Mouse (Mus musculus) hindbrain, postnatal 0 days (tissue): ENCODE measurements around the gene Serhl. TPM values are rescaled to one million over a fixed set of nuclear protein-coding genes. Genes with fewer than 3 reads are reported as not detected.
"Not testable (repeated sequence)": the region's sequence is repeated elsewhere in the genome, so short reads cannot be mapped to it uniquely, and the experiment has no call there.

Experiments
- ATAC-seq: fragments of 200-750 bp; cut with Nextera tagmentation; 2 replicates; pipeline ENCODE4 v1.8.0; 2017; ENCODE audit warnings: mild to moderate bottlenecking, moderate TSS enrichment, moderate library complexity
- DNase-seq: peaks from one replicate; pipeline ENCODE4 v3.0.0-alpha.2; 2015; ENCODE audit warnings: low spot score
- H3K27ac ChIP-seq: fragments of 300-500 bp; sonication (generic); 2 replicates; pipeline ENCODE4 v1.5.1; 2014; ENCODE audit warnings: mild to moderate bottlenecking
- H3K27me3 ChIP-seq: fragments of 300-500 bp; sonication (generic); 2 replicates; pipeline ENCODE4 v1.6.1; 2014; ENCODE audit warnings: low read length, mixed read lengths; ENCODE audit not compliant: insufficient read depth
- H3K36me3 ChIP-seq: fragments of 300-500 bp; sonication (generic); 2 replicates; pipeline ENCODE4 v1.6.1; 2014; ENCODE audit warnings: low read length, mixed read lengths; ENCODE audit not compliant: insufficient read depth
- H3K4me1 ChIP-seq: fragments of 300-500 bp; sonication (generic); 2 replicates; pipeline ENCODE4 v1.6.1; 2014; ENCODE audit warnings: antibody characterized with exemption, low read length, mixed read lengths; ENCODE audit not compliant: insufficient read depth
- H3K4me2 ChIP-seq: fragments of 300-500 bp; sonication (generic); 2 replicates; pipeline ENCODE4 v1.6.1; 2014; ENCODE audit warnings: low read depth, mild to moderate bottlenecking, low read length, moderate library complexity, mixed read lengths
- H3K4me3 ChIP-seq: fragments of 300-500 bp; sonication (generic); 2 replicates; pipeline ENCODE4 v1.5.1; 2014; ENCODE audit warnings: low read length
- H3K9ac ChIP-seq: fragments of 300-500 bp; sonication (generic); replicated peaks from 2 replicates; pipeline ENCODE4 v1.6.1; 2014; ENCODE audit warnings: mild to moderate bottlenecking, low read length, moderate library complexity, mixed read lengths
- H3K9me3 ChIP-seq: fragments of 300-500 bp; sonication (generic); 2 replicates; pipeline ENCODE4 v1.6.1; 2016; ENCODE audit warnings: low read length, mixed read lengths
- CTCF ChIP-seq: IDR thresholded peaks from 2 replicates; pipeline ENCODE4 v1.5.1; 2016; ENCODE audit warnings: antibody characterized with exemption, control low read depth, low read depth
- WGBS: fragments of 180-500 bp; shearing (Covaris S2); extraction: QIAGEN DNeasy Blood & Tissue Kit; methylation state at CpG from one replicate; pipeline ENCODE4 v1.1.7; 2014; 5-methylcytosine and 5-hydroxymethylcytosine counted together
- polyA plus RNA-seq: library from polyadenylated mRNA; unstranded; fragments of >200 nt; fragmentation: Nextera tagmentation; extraction: Ambion mirVana; gene quantifications from 2 replicates; pipeline ENCODE4 v1.2.1, GENCODE M21; 2015
- total RNA-seq: library from RNA; depleted of rRNA; stranded (reverse); fragments of >200 nt; gene quantifications from 2 replicates; pipeline ENCODE4 v1.2.3, GENCODE M21; 2014; rRNA removed

Gene Serhl
- total RNA-seq (12.6 and 12.9 TPM in 2 replicates), polyA plus RNA-seq (37.4 and 38.5 TPM in 2 replicates)

GRCm38 (mm10) chr15:83089429-83089605 is at the start of gene Serhl:
TSS of gene Serhl (plus strand) at chr15:83089506.
- 20% methylated on average over 7 of the region's 7 CpGs for WGBS
- Histone ChIP-seq H3K9me3 (no peaks in the 10 kb centered on the region), H3K27ac (no peak within 1 kb of the TSS), H3K36me3 (no peaks in the 10 kb centered on the region), H3K4me3 (no peak within 1 kb of the TSS), H3K4me1 (peaks cover 9% of the 10 kb centered on the region; the same call in 1 of the 2 replicates), H3K4me2 (peak within 1 kb of the TSS; percentile 33), H3K27me3 (no peaks in the 10 kb centered on the region; the same call in 1 of the 2 replicates), H3K9ac (no peak within 1 kb of the TSS)
- no peak for DNase-seq
- ATAC-seq, result no peak
- no peak for TF ChIP-seq CTCF

- Histone ChIP-seq H3K36me3 (no peaks in the 10 kb centered on the region), H3K9me3 (no peaks in the 10 kb centered on the region), H3K27me3 (0 out of 2 replicates have a peak, but pooled peaks cover 5% of the 10 kb centered on the region), H3K9ac (no peak overlapping the region), H3K4me3 (no peak overlapping the region), H3K4me1 (peaks cover 14% of the 10 kb centered on the region), H3K27ac (no peak overlapping the region), H3K4me2 (no peak overlapping the region)
- no peak for TF ChIP-seq CTCF
- ATAC-seq (no peak), DNase-seq (no peak)
- 36% methylated on average over 2 of the region's 2 CpGs for WGBS
Measured at GRCm38 (mm10) chr15:83040156-83040555, 49.1 kb upstream of the Serhl start.

- Histone ChIP-seq H3K9ac (peak overlapping the region; percentile 43), H3K4me2 (peak overlapping the region; percentile 41), H3K9me3 (no peaks in the 10 kb centered on the region), H3K4me1 (peaks cover 14% of the 10 kb centered on the region), H3K36me3 (no peaks in the 10 kb centered on the region), H3K4me3 (0 out of 2 replicates have a peak overlapping the region, but pooled peaks have one; percentile 0), H3K27me3 (0 out of 2 replicates have a peak, but pooled peaks cover 5% of the 10 kb centered on the region), H3K27ac (peak overlapping the region; percentile 56; the same call in 1 of the 2 replicates)
- no peak for TF ChIP-seq CTCF
- ATAC-seq, result peak; percentile 73
- DNase-seq, result peak; percentile 74
- 8% methylated on average over 6 of the region's 6 CpGs for WGBS
Measured at GRCm38 (mm10) chr15:83042655-83043361, 46.5 kb upstream of the Serhl start.

DNA sequence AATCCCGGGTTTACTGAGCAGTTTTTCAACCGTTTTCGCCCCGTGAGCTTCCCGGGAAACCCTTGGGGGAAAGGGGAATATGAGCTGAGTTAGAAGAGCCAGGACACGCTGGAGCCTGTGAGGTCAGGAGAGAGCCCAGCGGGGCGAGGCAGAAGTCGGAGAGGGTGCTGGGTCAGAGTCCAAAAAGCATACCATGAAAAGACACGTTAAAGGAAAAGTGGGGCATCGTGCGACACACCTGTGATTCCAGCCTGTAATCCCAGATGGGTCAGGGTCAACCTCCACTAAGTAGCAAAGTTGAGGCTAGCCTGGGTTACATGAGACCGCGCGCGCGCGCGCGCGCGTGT is 46.0 kb upstream of the Serhl start:
- 67% methylated on average over 22 of the region's 22 CpGs for WGBS
- peak overlapping the region; percentile 43; the same call in 1 of the 2 replicates for H3K9ac ChIP-seq
- H3K9me3 ChIP-seq, result no peaks in the 10 kb centered on the region
- 0 out of 2 replicates have a peak overlapping the region, but pooled peaks have one; percentile 0 for H3K4me3 ChIP-seq
- no peak for TF ChIP-seq CTCF
- peak overlapping the region; percentile 41 for H3K4me2 ChIP-seq
- H3K27me3 ChIP-seq, result 0 out of 2 replicates have a peak, but pooled peaks cover 5% of the 10 kb centered on the region
- ATAC-seq, result no peak
- DNase-seq, result no peak
- H3K36me3 ChIP-seq, result no peaks in the 10 kb centered on the region
- H3K27ac ChIP-seq, result peak overlapping the region; percentile 56; the same call in 1 of the 2 replicates
- H3K4me1 ChIP-seq, result peaks cover 14% of the 10 kb centered on the region

GRCm38 (mm10) chr15:83045565-83045964 is 43.7 kb upstream of the Serhl start:
- 89% methylated on average over 5 of the region's 5 CpGs for WGBS
- not testable (repeated sequence) for H3K9ac ChIP-seq, H3K36me3 ChIP-seq, DNase-seq, H3K27me3 ChIP-seq, H3K27ac ChIP-seq, ATAC-seq, H3K4me3 ChIP-seq, H3K9me3 ChIP-seq, H3K4me2 ChIP-seq
- peaks cover 14% of the 10 kb centered on the region for H3K4me1 ChIP-seq

DNA sequence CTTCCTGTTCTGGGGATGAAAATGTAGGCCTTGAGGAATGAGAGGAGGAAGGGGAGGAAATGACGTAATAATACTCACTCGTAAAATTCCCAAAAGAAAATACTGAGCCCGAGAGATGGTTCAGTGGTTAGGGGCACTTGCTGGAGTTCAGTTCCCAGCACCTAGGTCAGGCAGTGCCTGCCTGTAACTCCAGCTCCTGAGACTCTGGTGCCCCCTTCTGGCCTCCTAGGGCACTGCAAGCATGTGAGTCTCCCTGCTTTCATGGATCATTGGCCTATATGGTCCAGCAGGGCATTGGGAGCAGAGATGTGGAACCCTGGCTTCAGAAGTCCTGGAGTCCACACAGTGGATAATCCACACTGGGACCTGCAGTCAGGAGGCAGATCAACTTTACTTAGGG is 43.0 kb upstream of the Serhl start:
- H3K9ac ChIP-seq, result no peak overlapping the region
- 97% methylated on average over 3 of the region's 3 CpGs for WGBS
- 0 out of 2 replicates have a peak, but pooled peaks cover 5% of the 10 kb centered on the region for H3K27me3 ChIP-seq
- no peak overlapping the region for H3K4me2 ChIP-seq
- TF ChIP-seq CTCF, result peak; percentile 48; the same call in 1 of the 2 replicates
- no peaks in the 10 kb centered on the region for H3K36me3 ChIP-seq
- peaks cover 14% of the 10 kb centered on the region for H3K4me1 ChIP-seq
- no peak overlapping the region for H3K27ac ChIP-seq
- DNase-seq, result no peak
- no peak for ATAC-seq
- no peak overlapping the region for H3K4me3 ChIP-seq
- H3K9me3 ChIP-seq, result no peaks in the 10 kb centered on the region

- TF ChIP-seq CTCF, result no peak
- H3K9me3 ChIP-seq, result no peaks in the 10 kb centered on the region
- 0 out of 2 replicates have a peak, but pooled peaks cover 5% of the 10 kb centered on the region for H3K27me3 ChIP-seq
- no peak for DNase-seq
- H3K4me1 ChIP-seq, result peaks cover 14% of the 10 kb centered on the region
- no peak overlapping the region for H3K27ac ChIP-seq
- no peak overlapping the region for H3K4me3 ChIP-seq
- H3K9ac ChIP-seq, result no peak overlapping the region
- 95% methylated on average over 7 of the region's 7 CpGs for WGBS
- H3K36me3 ChIP-seq, result no peaks in the 10 kb centered on the region
- H3K4me2 ChIP-seq, result no peak overlapping the region
- no peak for ATAC-seq
Measured at GRCm38 (mm10) chr15:83046730-83047129, 42.6 kb upstream of the Serhl start.
